Mouse (Mus musculus) erythroblast, embryonic 14.5 days (primary cell): ENCODE data around the gene Wt1. TPM values are rescaled to one million over a fixed set of nuclear protein-coding genes. Genes with fewer than 3 reads are reported as not detected.

Experiments
- H3K27me3 ChIP-seq: 2 replicates; pipeline ENCODE4 v1.6.1; 2012; ENCODE audit warnings: inconsistent platforms; ENCODE audit not compliant: control insufficient read depth
- H3K36me3 ChIP-seq: 2 replicates; pipeline ENCODE4 v1.6.1; 2012; ENCODE audit warnings: mild to moderate bottlenecking, inconsistent platforms; ENCODE audit not compliant: control insufficient read depth
- H3K4me1 ChIP-seq: 2 replicates; pipeline ENCODE4 v1.6.1; 2012; ENCODE audit warnings: inconsistent platforms; ENCODE audit not compliant: control insufficient read depth
- H3K4me3 ChIP-seq: replicated peaks from 2 replicates; pipeline ENCODE3; 2012; ENCODE audit warnings: moderate library complexity, mild to moderate bottlenecking, inconsistent platforms
- H3K9me3 ChIP-seq: 2 replicates; pipeline ENCODE4 v1.6.1; 2012; ENCODE audit warnings: low read length, inconsistent platforms, mixed read lengths; ENCODE audit not compliant: control insufficient read depth
- GATA1 ChIP-seq: IDR thresholded peaks from 2 replicates; pipeline ENCODE4 v1.6.1; 2012; ENCODE audit warnings: low read length, inconsistent platforms, mixed read lengths
- TAL1 ChIP-seq: IDR thresholded peaks from 3 replicates; pipeline ENCODE4 v1.6.1; 2012; ENCODE audit warnings: low read length, inconsistent platforms, mixed read lengths
- polyA plus RNA-seq: library from polyadenylated mRNA; stranded (reverse); fragments of >175 nt; gene quantifications from 2 replicates; pipeline ENCODE4 v1.2.3, GENCODE M21; 2012

Wt1 gene
- polyA plus RNA-seq, 1 experiment = not detected

- H3K9me3 ChIP-seq = peaks cover 2% of the 10 kb centered on the region; the same call in 1 of the 2 replicates
- no peak overlapping the region for H3K4me3 ChIP-seq
- no peak for TF ChIP-seq TAL1
- TF ChIP-seq GATA1 = no peak
- H3K36me3 ChIP-seq = no peaks in the 10 kb centered on the region
- peaks cover 100% of the 10 kb centered on the region for H3K27me3 ChIP-seq
- peaks cover 2% of the 10 kb centered on the region for H3K4me1 ChIP-seq
Measured at GRCm38 (mm10) chr2:105130351-105131060, 4.2 kb downstream of the Wt1 start.

GRCm38 (mm10) chr2:105131061-105131810, 4.9 kb downstream of the Wt1 start:
- Histone ChIP-seq H3K9me3 (peaks cover 2% of the 10 kb centered on the region; the same call in 1 of the 2 replicates), H3K36me3 (no peaks in the 10 kb centered on the region), H3K4me3 (no peak overlapping the region), H3K27me3 (peaks cover 100% of the 10 kb centered on the region), H3K4me1 (peaks cover 2% of the 10 kb centered on the region)
- TF ChIP-seq TAL1 (no peak), GATA1 (no peak)

GRCm38 (mm10) chr2:105131811-105132100, 5.4 kb downstream of the Wt1 start:
- TF ChIP-seq TAL1 (no peak), GATA1 (no peak)
- Histone ChIP-seq H3K36me3 (no peaks in the 10 kb centered on the region), H3K4me1 (peaks cover 2% of the 10 kb centered on the region), H3K27me3 (peaks cover 100% of the 10 kb centered on the region), H3K4me3 (no peak overlapping the region), H3K9me3 (peaks cover 2% of the 10 kb centered on the region; the same call in 1 of the 2 replicates)

- Histone ChIP-seq H3K4me3 (no peak overlapping the region), H3K4me1 (peaks cover under 1% of the 10 kb centered on the region; the same call in 1 of the 2 replicates), H3K27me3 (peaks cover 100% of the 10 kb centered on the region), H3K36me3 (no peaks in the 10 kb centered on the region), H3K9me3 (no peaks in the 10 kb centered on the region; the same call in 1 of the 2 replicates)
- no peak for TF ChIP-seq GATA1
- TF ChIP-seq TAL1 = no peak
Measured at GRCm38 (mm10) chr2:105132300-105132699, 6.0 kb downstream of the Wt1 start.

GRCm38 (mm10) chr2:105132933-105133795, 6.8 kb downstream of the Wt1 start:
- no peaks in the 10 kb centered on the region; the same call in 1 of the 2 replicates for H3K9me3 ChIP-seq
- no peaks in the 10 kb centered on the region for H3K4me1 ChIP-seq
- no peak overlapping the region for H3K4me3 ChIP-seq
- TF ChIP-seq GATA1 = no peak
- TF ChIP-seq TAL1 = no peak
- H3K36me3 ChIP-seq = no peaks in the 10 kb centered on the region
- H3K27me3 ChIP-seq = peaks cover 95% of the 10 kb centered on the region

- H3K36me3 ChIP-seq = no peaks in the 10 kb centered on the region
- no peak overlapping the region for H3K4me3 ChIP-seq
- H3K4me1 ChIP-seq = no peaks in the 10 kb centered on the region
- H3K27me3 ChIP-seq = peaks cover 88% of the 10 kb centered on the region
- no peak for TF ChIP-seq TAL1
- no peaks in the 10 kb centered on the region; the same call in 1 of the 2 replicates for H3K9me3 ChIP-seq
Measured at GRCm38 (mm10) chr2:105134296-105134695, 8.0 kb downstream of the Wt1 start.

GRCm38 (mm10) chr2:105139471-105139870, 13.1 kb downstream of the Wt1 start:
- Histone ChIP-seq H3K4me3 (no peak overlapping the region), H3K4me1 (no peaks in the 10 kb centered on the region), H3K27me3 (peaks cover 42% of the 10 kb centered on the region), H3K36me3 (no peaks in the 10 kb centered on the region), H3K9me3 (no peaks in the 10 kb centered on the region)
- TF ChIP-seq GATA1 (no peak), TAL1 (no peak)

- Histone ChIP-seq H3K4me3 (no peak overlapping the region), H3K36me3 (no peaks in the 10 kb centered on the region), H3K27me3 (peaks cover 23% of the 10 kb centered on the region), H3K4me1 (no peaks in the 10 kb centered on the region), H3K9me3 (no peaks in the 10 kb centered on the region)
- no peak for TF ChIP-seq GATA1
- no peak for TF ChIP-seq TAL1
Measured at GRCm38 (mm10) chr2:105141371-105141770, 15.0 kb downstream of the Wt1 start.

GRCm38 (mm10) chr2:105143731-105144130, 17.4 kb downstream of the Wt1 start:
- TF ChIP-seq TAL1 (no peak), GATA1 (no peak)
- H3K27me3 ChIP-seq = peaks cover 7% of the 10 kb centered on the region

More at GRCm38 (mm10) chr2:105143731-105144130, 17.4 kb downstream of the Wt1 start:
- Histone ChIP-seq H3K4me3 (no peak overlapping the region), H3K4me1 (no peaks in the 10 kb centered on the region), H3K9me3 (no peaks in the 10 kb centered on the region), H3K36me3 (no peaks in the 10 kb centered on the region)
